Mouse (Mus musculus): Measurements from ENCODE around the gene Camsap1.

Camsap1 gene

GRCm38 (mm10) chr2:25983159-25983907 lies at the start of gene Camsap1:
Gene Camsap1, minus strand, starts transcription at chr2:25983282.
- peak; percentile 100 for DNase-seq

- no peak for DNase-seq
These were observed 47.2 kb upstream of the Camsap1 start for GRCm38 (mm10) chr2:26030288-26030687.

GRCm38 (mm10) chr2:26024138-26025075 lies 41.3 kb upstream of the Camsap1 start:
- peak in 1 of 2 experiments; percentile 20 for DNase-seq

GRCm38 (mm10) chr2:26022626-26023025 lies 39.5 kb upstream of the Camsap1 start:
- DNase-seq, result no peak

GRCm38 (mm10) chr2:26022258-26022565 lies 39.1 kb upstream of the Camsap1 start:
- DNase-seq, result no peak

- DNase-seq, result peak; percentile 92 to 95
These were observed 38.6 kb upstream of the Camsap1 start, which contains the start of gene Ubac1 for GRCm38 (mm10) chr2:26021561-26022257. Gene Ubac1, minus strand, starts transcription at chr2:26021747.

GRCm38 (mm10) chr2:26020714-26021560 lies 37.9 kb upstream of the Camsap1 start:
- DNase-seq, result peak in 1 of 2 experiments; percentile 27

GRCm38 (mm10) chr2:26019923-26020322 lies 36.8 kb upstream of the Camsap1 start:
- DNase-seq, result no peak

GRCm38 (mm10) chr2:26017326-26017725 lies 34.2 kb upstream of the Camsap1 start:
- DNase-seq, result no peak

GRCm38 (mm10) chr2:26013674-26014073 lies 30.6 kb upstream of the Camsap1 start:
- no peak for DNase-seq

- no peak for DNase-seq
These were observed 28.3 kb upstream of the Camsap1 start for GRCm38 (mm10) chr2:26011420-26011819.

GRCm38 (mm10) chr2:26002001-26002400 lies 18.9 kb upstream of the Camsap1 start:
- DNase-seq, result no peak

GRCm38 (mm10) chr2:26001136-26001535 lies 18.1 kb upstream of the Camsap1 start:
- DNase-seq, result no peak

- DNase-seq, result no peak
These were observed 14.6 kb upstream of the Camsap1 start for GRCm38 (mm10) chr2:25997716-25998115.

GRCm38 (mm10) chr2:25994791-25995190 lies 11.7 kb upstream of the Camsap1 start:
- no peak for DNase-seq

- DNase-seq, result no peak
These were observed 9.2 kb upstream of the Camsap1 start for GRCm38 (mm10) chr2:25992285-25992684.

GRCm38 (mm10) chr2:25989651-25990050 lies 6.6 kb upstream of the Camsap1 start:
- DNase-seq, result no peak

- DNase-seq, result no peak
These were observed 4.7 kb upstream of the Camsap1 start for GRCm38 (mm10) chr2:25987817-25988216.

- DNase-seq, result no peak
These were observed 3.5 kb upstream of the Camsap1 start for GRCm38 (mm10) chr2:25986601-25987000.

GRCm38 (mm10) chr2:25982426-25983091 lies 523 bp downstream of the Camsap1 start:
- peak in 1 of 2 experiments; percentile 13 for DNase-seq

GRCm38 (mm10) chr2:25982052-25982425 lies 1.0 kb downstream of the Camsap1 start:
- DNase-seq, result peak; percentile 52 to 54

- no peak for DNase-seq
These were observed 4.1 kb downstream of the Camsap1 start for GRCm38 (mm10) chr2:25978997-25979396.
